Mouse (Mus musculus) limb, embryonic 10.5 days (tissue): ENCODE results near the gene BC052040. TPM values are rescaled to one million over a fixed set of nuclear protein-coding genes. Genes with fewer than 3 reads are reported as not detected.

ENCODE experiments used
- DNase-seq: peaks from one replicate; pipeline ENCODE4 v3.0.0-alpha.2; 2017; ENCODE audit warnings: low spot score
- H3K27ac ChIP-seq: fragments of 300-500 bp; sonication (generic); 2 replicates; pipeline ENCODE4 v1.5.1; 2016; ENCODE audit warnings: mild to moderate bottlenecking
- H3K27me3 ChIP-seq: fragments of 300-500 bp; sonication (generic); 2 replicates; pipeline ENCODE4 v1.6.1; 2016; ENCODE audit warnings: low read depth, mild to moderate bottlenecking; ENCODE audit not compliant: poor library complexity, severe bottlenecking
- H3K36me3 ChIP-seq: fragments of 300-500 bp; sonication (generic); 2 replicates; pipeline ENCODE4 v1.6.1; 2016; ENCODE audit warnings: mild to moderate bottlenecking, moderate library complexity
- H3K4me1 ChIP-seq: fragments of 300-500 bp; sonication (generic); 2 replicates; pipeline ENCODE4 v1.6.1; 2016
- H3K4me3 ChIP-seq: fragments of 300-500 bp; sonication (generic); 2 replicates; pipeline ENCODE4 v1.5.1; 2016; ENCODE audit warnings: mild to moderate bottlenecking, moderate library complexity
- H3K9me3 ChIP-seq: fragments of 300-500 bp; sonication (generic); replicated peaks from 2 replicates; pipeline ENCODE4 v1.6.1; 2016; ENCODE audit warnings: mild to moderate bottlenecking
- WGBS: fragments of 180-500 bp; shearing (Covaris S2); methylation state at CpG from one replicate; pipeline ENCODE4 v1.1.7; 2016; 5-methylcytosine and 5-hydroxymethylcytosine counted together
- polyA plus RNA-seq: library from polyadenylated mRNA; unstranded; fragments of >200 nt; fragmentation: Nextera tagmentation; extraction: Ambion mirVana; gene quantifications from 2 replicates; pipeline ENCODE4 v1.2.1, GENCODE M21; 2016

Gene BC052040
- polyA plus RNA-seq, 1 experiment from 2014 or later: 18.0 TPM

DNA sequence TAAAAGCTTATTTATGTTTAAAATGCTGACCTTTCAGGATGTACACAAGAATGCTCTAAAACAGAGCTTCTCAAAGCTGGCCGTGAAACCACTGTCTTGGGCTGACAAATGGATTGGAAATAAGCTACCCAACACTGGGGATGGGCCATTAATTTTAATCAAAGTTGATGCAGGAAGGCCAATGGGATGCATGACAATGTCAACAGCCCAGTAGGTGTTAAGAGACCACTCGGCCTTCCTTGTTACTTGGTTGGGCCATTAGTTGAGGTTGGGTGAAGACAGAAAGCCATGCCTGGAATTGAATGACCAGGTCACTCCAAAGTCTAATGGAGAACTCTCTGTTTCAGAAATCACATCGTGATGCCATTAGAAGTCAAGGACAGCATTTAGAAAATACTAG, 103.7 kb downstream of the BC052040 start:
- Histone ChIP-seq H3K4me1 (no peaks in the 10 kb centered on the region), H3K27me3 (no peaks in the 10 kb centered on the region), H3K4me3 (no peak overlapping the region), H3K9me3 (no peaks in the 10 kb centered on the region), H3K27ac (no peak overlapping the region), H3K36me3 (no peaks in the 10 kb centered on the region)
- no peak for DNase-seq
- 67% methylated on average over 3 of the region's 3 CpGs for WGBS

DNA sequence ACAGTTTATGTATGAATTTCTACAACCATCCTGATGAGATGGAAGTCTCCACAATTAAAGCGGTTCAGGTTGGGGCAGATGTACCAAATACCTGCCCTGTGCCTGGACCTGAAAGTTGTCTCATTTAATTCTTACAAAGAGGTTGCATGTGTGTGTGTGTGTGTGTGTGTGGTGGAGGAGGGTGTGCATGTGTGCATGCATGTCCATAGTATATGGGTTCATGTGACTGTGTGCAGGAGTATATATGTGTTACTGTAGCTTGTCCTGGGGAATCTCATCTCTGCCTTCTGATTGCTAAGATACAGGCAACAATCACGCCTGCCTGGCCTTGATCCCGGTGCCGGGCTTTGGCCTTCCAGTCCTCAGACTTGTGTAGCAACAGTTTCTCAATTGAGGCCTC, 106.1 kb downstream of the BC052040 start:
- no peak for DNase-seq
- no peaks in the 10 kb centered on the region for H3K36me3 ChIP-seq
- H3K4me1 ChIP-seq: no peaks in the 10 kb centered on the region
- no peak overlapping the region for H3K27ac ChIP-seq
- 94% methylated on average over 4 of the region's 4 CpGs for WGBS
- no peak overlapping the region for H3K4me3 ChIP-seq
- H3K27me3 ChIP-seq: no peaks in the 10 kb centered on the region
- H3K9me3 ChIP-seq: no peaks in the 10 kb centered on the region

DNA sequence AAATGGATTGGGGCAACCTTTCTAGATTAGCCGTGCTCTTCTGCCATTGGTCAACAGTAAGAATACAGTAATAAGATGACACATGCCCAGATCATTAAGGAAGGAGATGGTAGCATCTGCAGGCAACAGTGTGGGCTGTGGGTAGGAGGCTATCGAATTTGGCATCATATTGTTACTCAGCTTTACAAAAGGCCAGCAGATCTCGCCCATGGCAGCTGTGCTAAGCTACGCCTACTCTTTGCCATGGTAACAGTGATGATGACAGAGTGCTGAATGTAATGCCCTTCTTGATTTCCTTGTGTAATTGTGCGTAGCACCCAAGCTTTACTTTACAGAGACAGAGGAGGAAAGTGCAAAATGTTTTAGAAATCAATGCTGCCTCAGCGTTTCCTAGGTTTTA, 106.8 kb downstream of the BC052040 start:
- no peak for DNase-seq
- Histone ChIP-seq H3K27ac (no peak overlapping the region), H3K27me3 (no peaks in the 10 kb centered on the region), H3K36me3 (no peaks in the 10 kb centered on the region), H3K4me3 (no peak overlapping the region), H3K9me3 (no peaks in the 10 kb centered on the region), H3K4me1 (no peaks in the 10 kb centered on the region)
- 91% methylated on average over 6 of the region's 6 CpGs for WGBS

DNA sequence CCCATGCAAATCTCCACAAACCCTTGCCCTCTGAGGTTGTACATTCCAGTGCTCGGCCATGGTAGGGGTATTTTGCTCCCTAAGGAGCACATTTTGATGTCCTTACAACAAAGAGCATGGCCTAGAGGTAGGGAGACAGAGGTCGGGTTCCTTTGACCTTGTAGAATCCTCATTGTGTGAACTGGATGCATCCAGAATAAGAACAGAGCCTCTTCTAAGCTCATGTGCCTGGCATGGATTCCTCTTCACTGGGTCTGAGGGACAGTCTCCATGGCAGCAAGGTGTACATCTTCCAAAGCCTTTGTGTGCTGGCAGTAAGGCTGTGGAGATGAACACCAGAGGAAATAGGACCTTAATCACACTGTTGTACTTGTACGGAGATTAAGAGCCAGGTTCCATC, 112.3 kb downstream of the BC052040 start:
- Histone ChIP-seq H3K36me3 (no peaks in the 10 kb centered on the region), H3K4me3 (no peak overlapping the region), H3K9me3 (no peaks in the 10 kb centered on the region), H3K27ac (no peak overlapping the region), H3K4me1 (no peaks in the 10 kb centered on the region), H3K27me3 (no peaks in the 10 kb centered on the region)
- DNase-seq: no peak
- 80% methylated on average over 3 of the region's 3 CpGs for WGBS

DNA sequence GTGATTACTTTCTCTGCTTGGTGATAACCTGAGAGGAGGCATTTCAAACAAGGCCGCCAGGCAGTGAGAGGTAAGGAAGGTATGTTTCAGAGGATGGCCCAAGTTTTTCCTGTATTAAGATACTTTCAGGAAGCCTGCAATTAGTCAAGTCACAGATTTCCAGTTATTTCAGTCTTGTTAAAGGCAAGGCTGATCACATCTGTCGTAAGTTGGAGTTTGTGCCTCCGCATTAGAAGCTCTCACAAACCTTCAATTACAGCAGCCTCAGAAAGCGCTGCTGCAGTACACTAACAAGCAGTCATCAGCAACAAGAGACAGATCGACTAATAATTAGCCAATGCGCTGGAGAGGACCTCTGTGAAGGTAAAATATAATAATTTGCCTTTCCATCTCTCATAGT, 112.9 kb downstream of the BC052040 start:
- no peaks in the 10 kb centered on the region for H3K36me3 ChIP-seq
- no peaks in the 10 kb centered on the region for H3K27me3 ChIP-seq
- no peak for DNase-seq
- no peaks in the 10 kb centered on the region for H3K4me1 ChIP-seq
- H3K27ac ChIP-seq: no peak overlapping the region
- no peak overlapping the region for H3K4me3 ChIP-seq
- no peaks in the 10 kb centered on the region for H3K9me3 ChIP-seq
- WGBS: 87% methylated on average over 6 of the region's 6 CpGs

- Histone ChIP-seq H3K9me3 (no peaks in the 10 kb centered on the region), H3K4me3 (no peak overlapping the region), H3K27ac (no peak overlapping the region), H3K27me3 (no peaks in the 10 kb centered on the region), H3K4me1 (no peaks in the 10 kb centered on the region), H3K36me3 (no peaks in the 10 kb centered on the region)
- no peak for DNase-seq
- 76% methylated on average over 5 of the region's 5 CpGs for WGBS
Observed at GRCm38 (mm10) chr2:115699032-115699431, 117.5 kb downstream of the BC052040 start.

GRCm38 (mm10) chr2:115702610-115703009, 121.1 kb downstream of the BC052040 start:
- no peak for DNase-seq

DNA sequence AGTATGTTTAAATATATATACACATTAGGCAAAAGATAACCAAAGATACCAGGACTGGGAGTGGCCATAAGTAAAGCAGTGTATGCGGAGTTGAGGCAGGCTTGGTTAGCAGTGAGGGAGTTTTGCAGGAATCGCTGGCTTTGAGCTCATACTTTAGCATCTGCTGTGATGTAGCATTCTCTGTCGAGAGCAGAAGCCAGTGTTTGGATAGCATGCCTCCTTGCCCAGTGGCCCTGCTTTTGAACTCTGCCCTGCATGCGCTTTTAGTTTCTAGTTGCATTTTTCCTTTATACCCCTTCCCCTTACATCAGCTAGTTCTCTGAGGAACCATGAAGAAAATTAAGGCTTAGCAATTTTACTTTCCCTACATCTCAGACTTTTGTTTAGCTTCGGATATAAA, 136.0 kb downstream of the BC052040 start:
- no peak overlapping the region for H3K27ac ChIP-seq
- H3K4me1 ChIP-seq: no peaks in the 10 kb centered on the region; the same call in 1 of the 2 replicates
- H3K9me3 ChIP-seq: peaks cover 4% of the 10 kb centered on the region; the same call in 1 of the 2 replicates
- whole genome bisulfite sequencing: 59% methylated on average over 5 of the region's 5 CpGs
- no peaks in the 10 kb centered on the region for H3K27me3 ChIP-seq
- no peak overlapping the region for H3K4me3 ChIP-seq
- DNase-seq: no peak
- peaks cover 19% of the 10 kb centered on the region for H3K36me3 ChIP-seq

More at GRCm38 (mm10) chr2:115702610-115703009, 121.1 kb downstream of the BC052040 start:
- Histone ChIP-seq H3K4me3 (no peak overlapping the region), H3K4me1 (peaks cover 9% of the 10 kb centered on the region; the same call in 1 of the 2 replicates), H3K36me3 (no peaks in the 10 kb centered on the region), H3K27ac (no peak overlapping the region), H3K9me3 (no peaks in the 10 kb centered on the region), H3K27me3 (no peaks in the 10 kb centered on the region)
- 65% methylated on average over 5 of the region's 5 CpGs for whole genome bisulfite sequencing

- H3K9me3 ChIP-seq: peaks cover 4% of the 10 kb centered on the region; the same call in 1 of the 2 replicates
- H3K27me3 ChIP-seq: no peaks in the 10 kb centered on the region
- H3K4me3 ChIP-seq: no peak overlapping the region
- no peak overlapping the region for H3K27ac ChIP-seq
- no peak for DNase-seq
- peaks cover 19% of the 10 kb centered on the region for H3K36me3 ChIP-seq
- WGBS: 56% methylated on average over 3 of the region's 3 CpGs
- no peaks in the 10 kb centered on the region; the same call in 1 of the 2 replicates for H3K4me1 ChIP-seq
Observed at GRCm38 (mm10) chr2:115717980-115718379, 136.5 kb downstream of the BC052040 start.

- 34% methylated on average over 8 of the region's 8 CpGs for WGBS
- Histone ChIP-seq H3K27me3 (no peaks in the 10 kb centered on the region), H3K4me1 (0 out of 2 replicates have a peak, but pooled peaks cover 3% of the 10 kb centered on the region), H3K36me3 (peaks cover 24% of the 10 kb centered on the region), H3K27ac (no peak overlapping the region), H3K9me3 (peaks cover 4% of the 10 kb centered on the region; the same call in 1 of the 2 replicates), H3K4me3 (no peak overlapping the region)
- no peak for DNase-seq
Observed at GRCm38 (mm10) chr2:115723452-115723851, 141.9 kb downstream of the BC052040 start.

GRCm38 (mm10) chr2:115724216-115724615, 142.7 kb downstream of the BC052040 start:
- Histone ChIP-seq H3K4me1 (0 out of 2 replicates have a peak, but pooled peaks cover 3% of the 10 kb centered on the region), H3K27me3 (no peaks in the 10 kb centered on the region), H3K36me3 (peaks cover 22% of the 10 kb centered on the region), H3K27ac (no peak overlapping the region), H3K9me3 (peaks cover 4% of the 10 kb centered on the region; the same call in 1 of the 2 replicates), H3K4me3 (no peak overlapping the region)
- DNase-seq: no peak
- 67% methylated on average over 6 of the region's 6 CpGs for WGBS

- 0 out of 2 replicates have a peak, but pooled peaks cover 3% of the 10 kb centered on the region for H3K4me1 ChIP-seq
- no peaks in the 10 kb centered on the region for H3K27me3 ChIP-seq
- H3K27ac ChIP-seq: no peak overlapping the region
Observed at GRCm38 (mm10) chr2:115724726-115725125, 143.2 kb downstream of the BC052040 start.

GRCm38 (mm10) chr2:115725503-115725902, 144.0 kb downstream of the BC052040 start:
- H3K27me3 ChIP-seq: no peaks in the 10 kb centered on the region; the same call in 1 of the 2 replicates
- H3K9me3 ChIP-seq: peaks cover 2% of the 10 kb centered on the region; the same call in 1 of the 2 replicates
- H3K4me3 ChIP-seq: no peak overlapping the region
- no peak overlapping the region for H3K27ac ChIP-seq
- no peak for DNase-seq
- WGBS: 72% methylated on average over 6 of the region's 6 CpGs
- H3K36me3 ChIP-seq: peaks cover 15% of the 10 kb centered on the region
- H3K4me1 ChIP-seq: 0 out of 2 replicates have a peak, but pooled peaks cover 3% of the 10 kb centered on the region

More at GRCm38 (mm10) chr2:115724726-115725125, 143.2 kb downstream of the BC052040 start:
- H3K9me3 ChIP-seq: peaks cover 4% of the 10 kb centered on the region; the same call in 1 of the 2 replicates
- DNase-seq: no peak
- peaks cover 18% of the 10 kb centered on the region for H3K36me3 ChIP-seq
- H3K4me3 ChIP-seq: no peak overlapping the region
- WGBS: 93% methylated on average over 6 of the region's 6 CpGs

DNA sequence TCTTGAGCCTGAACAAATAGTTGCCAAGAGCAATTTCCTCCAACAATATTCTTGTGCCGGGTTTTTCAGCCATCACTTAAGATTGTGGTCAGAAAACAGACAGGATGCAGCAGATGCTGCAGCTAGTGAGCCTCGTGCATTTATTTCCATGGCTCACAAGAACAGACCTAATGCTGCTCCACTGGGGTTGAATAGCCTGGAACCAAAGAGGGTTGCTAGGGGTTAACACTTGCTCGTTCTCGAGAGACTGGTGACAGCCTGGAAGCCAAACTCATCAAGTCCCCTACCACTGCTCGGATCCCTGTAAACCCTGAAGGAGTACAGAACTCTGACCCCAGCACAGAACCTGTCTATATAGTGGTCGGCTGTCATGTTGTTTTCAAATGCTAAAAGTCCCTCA, 144.4 kb downstream of the BC052040 start:
- WGBS: 48% methylated on average over 6 of the region's 6 CpGs
- H3K9me3 ChIP-seq: no peaks in the 10 kb centered on the region
- H3K4me1 ChIP-seq: 0 out of 2 replicates have a peak, but pooled peaks cover 3% of the 10 kb centered on the region
- H3K27ac ChIP-seq: no peak overlapping the region
- H3K36me3 ChIP-seq: peaks cover 11% of the 10 kb centered on the region
- DNase-seq: no peak
- no peak overlapping the region for H3K4me3 ChIP-seq
- no peaks in the 10 kb centered on the region; the same call in 1 of the 2 replicates for H3K27me3 ChIP-seq
